Mouse (Mus musculus) bone marrow, adult 2 months (tissue): ENCODE measurements at regions not wholly inside any gene's neighbourhood (a gene's known extent, or its start where the extent isn't known, plus 50 kb on each side); places are given as distances from the start of the nearest gene placed in this dataset.

ENCODE experiments used
- H3K27ac ChIP-seq: fragments of 200-500 bp; 2 replicates; pipeline ENCODE4 v1.5.1; 2012; ENCODE audit warnings: low read depth, mild to moderate bottlenecking, control low read depth, inconsistent platforms, low read length; ENCODE audit not compliant: control insufficient read depth, poor library complexity, insufficient read depth
- H3K4me1 ChIP-seq: fragments of 200-500 bp; 2 replicates; pipeline ENCODE4 v1.6.1; 2011; ENCODE audit warnings: low read length; ENCODE audit not compliant: control insufficient read depth, insufficient read depth
- H3K4me3 ChIP-seq: fragments of 200-500 bp; replicated peaks from 2 replicates; pipeline ENCODE3; 2011; ENCODE audit warnings: mild to moderate bottlenecking, low read depth, low read length, control low read depth; ENCODE audit not compliant: control insufficient read depth
- CTCF ChIP-seq: fragments of 200-500 bp; IDR thresholded peaks from 2 replicates; pipeline ENCODE4 v1.5.1; 2011; ENCODE audit warnings: low read length, control low read depth; ENCODE audit not compliant: control insufficient read depth, insufficient read depth
- POLR2A ChIP-seq: fragments of 200-500 bp; IDR thresholded peaks from 2 replicates; pipeline ENCODE4 v1.6.1; 2011; ENCODE audit warnings: low read depth, mild to moderate bottlenecking, control low read depth, low read length, borderline replicate concordance; ENCODE audit not compliant: control insufficient read depth
- WGBS: fragments of 180-500 bp; shearing (Covaris S2); methylation state at CpG from one replicate; pipeline ENCODE4 v1.1.7; 2018; 5-methylcytosine and 5-hydroxymethylcytosine counted together

- Histone ChIP-seq H3K4me1 (no peaks in the 10 kb centered on the region), H3K27ac (no peak overlapping the region), H3K4me3 (no peak overlapping the region)
- WGBS: 25% methylated on average over 8 of the region's 8 CpGs
- TF ChIP-seq CTCF (no peak), POLR2A (no peak)
Measured at GRCm38 (mm10) chr8:8867924-8868323, 177.6 kb upstream of the Arglu1 start.

GRCm38 (mm10) chr8:8867126-8867777 lies 176.9 kb upstream of the Arglu1 start:
- H3K4me3 ChIP-seq: no peak overlapping the region
- TF ChIP-seq CTCF (no peak), POLR2A (no peak)
- H3K4me1 ChIP-seq: no peaks in the 10 kb centered on the region
- WGBS: 16% methylated on average over 9 of the region's 9 CpGs
- H3K27ac ChIP-seq: no peak overlapping the region

GRCm38 (mm10) chr8:8862767-8863166 lies 172.4 kb upstream of the Arglu1 start:
- 90% methylated on average over 6 of the region's 6 CpGs for WGBS

GRCm38 (mm10) chr8:8861331-8861940 lies 171.1 kb upstream of the Arglu1 start:
- H3K4me3 ChIP-seq: no peak overlapping the region
- no peaks in the 10 kb centered on the region for H3K4me1 ChIP-seq
- WGBS: 84% methylated on average over 9 of the region's 9 CpGs
- TF ChIP-seq POLR2A: no peak
- TF ChIP-seq CTCF: no peak
- H3K27ac ChIP-seq: no peak overlapping the region

More at GRCm38 (mm10) chr8:8862767-8863166, 172.4 kb upstream of the Arglu1 start:
- no peak for TF ChIP-seq POLR2A
- no peak for TF ChIP-seq CTCF
- Histone ChIP-seq H3K4me3 (no peak overlapping the region), H3K27ac (no peak overlapping the region), H3K4me1 (no peaks in the 10 kb centered on the region)

- no peaks in the 10 kb centered on the region for H3K4me1 ChIP-seq
- H3K4me3 ChIP-seq: no peak overlapping the region
- WGBS: 50% methylated on average over 3 of the region's 3 CpGs
- TF ChIP-seq POLR2A: no peak
- no peak for TF ChIP-seq CTCF
- no peak overlapping the region for H3K27ac ChIP-seq
Measured at GRCm38 (mm10) chr8:8858636-8859035, 168.3 kb upstream of the Arglu1 start.

- TF ChIP-seq POLR2A (no peak), CTCF (no peak)
- 64% methylated on average over 7 of the region's 7 CpGs for WGBS
Measured at GRCm38 (mm10) chr8:8852656-8853366, 162.5 kb upstream of the Arglu1 start.

GRCm38 (mm10) chr8:8851271-8851670 lies 160.9 kb upstream of the Arglu1 start:
- Histone ChIP-seq H3K4me3 (no peak overlapping the region), H3K27ac (no peak overlapping the region), H3K4me1 (no peaks in the 10 kb centered on the region)
- TF ChIP-seq CTCF (no peak), POLR2A (no peak)
- WGBS: 74% methylated on average over 4 of the region's 4 CpGs

More at GRCm38 (mm10) chr8:8852656-8853366, 162.5 kb upstream of the Arglu1 start:
- H3K27ac ChIP-seq: no peak overlapping the region
- H3K4me3 ChIP-seq: no peak overlapping the region
- no peaks in the 10 kb centered on the region for H3K4me1 ChIP-seq

- H3K4me1 ChIP-seq: no peaks in the 10 kb centered on the region
- no peak for TF ChIP-seq CTCF
- TF ChIP-seq POLR2A: no peak
- H3K4me3 ChIP-seq: no peak overlapping the region
- WGBS: 78% methylated on average over 8 of the region's 8 CpGs
- H3K27ac ChIP-seq: no peak overlapping the region
Measured at GRCm38 (mm10) chr8:8850766-8851165, 160.4 kb upstream of the Arglu1 start.

- no peak overlapping the region for H3K4me3 ChIP-seq
- TF ChIP-seq CTCF (no peak), POLR2A (no peak)
- H3K4me1 ChIP-seq: no peaks in the 10 kb centered on the region
- no peak overlapping the region for H3K27ac ChIP-seq
- WGBS: 28% methylated on average over 10 of the region's 10 CpGs
Measured at GRCm38 (mm10) chr8:8847579-8847978, 157.3 kb upstream of the Arglu1 start.
